Mouse (Mus musculus) brain, embryonic 14.5 days (tissue): ENCODE measurements around the gene Denr.

Experiments used
- CTCF ChIP-seq: fragments of 200-500 bp; IDR thresholded peaks from 2 replicates; pipeline ENCODE4 v1.5.1; 2012; ENCODE audit warnings: inconsistent platforms, mild to moderate bottlenecking, moderate library complexity, borderline replicate concordance; ENCODE audit not compliant: insufficient read depth, insufficient read length; ENCODE audit errors: extremely low read depth
- POLR2A ChIP-seq: fragments of 200-500 bp; IDR thresholded peaks from 2 replicates; pipeline ENCODE4 v1.6.1; 2012; ENCODE audit warnings: mild to moderate bottlenecking, inconsistent platforms, borderline replicate concordance; ENCODE audit not compliant: poor library complexity, insufficient read depth, insufficient read length, severe bottlenecking; ENCODE audit errors: extremely low read depth

- no peak for TF ChIP-seq CTCF
- no peak for TF ChIP-seq POLR2A
Measured at GRCm38 (mm10) chr5:123933556-123933955, 26.6 kb downstream of the Denr start.
